Comparison of ENCODE assay signal across 29 mouse cellular contexts in genomic region chr3:148075841-148076240, GRCm38 (mm10).
A peak's percentile ranks its signal among the peaks of the same experiment; 100 is the strongest.
DNase-seq lines count a peak whose midpoint lies in the region; ATAC-seq and TF ChIP-seq lines count a peak whose summit lies in the region.
"Had no signal": no experiment of that assay in that cellular context is flagged by ENCODE, and none has a peak within 500 bp of the region (broad histone marks: within the 10 kb centered on the region; RNA-seq: fewer than 3 reads in every experiment).

No protein-coding gene starts in this region.

- 34% methylated on average over 2 of the region's 2 CpGs for WGBS in embryonic facial prominence, embryonic 14.5 days
- WGBS in embryonic facial prominence, embryonic 10.5 days: 64% methylated on average over 2 of the region's 2 CpGs
- 57% methylated on average over 2 of the region's 2 CpGs for WGBS in midbrain, embryonic 14.5 days
- 74% methylated on average over 2 of the region's 2 CpGs for WGBS in midbrain, embryonic 10.5 days

- H3K27ac ChIP-seq in embryonic facial prominence, embryonic 14.5 days (replicated peaks; ENCODE audit: low read depth, low read length): no peak overlapping the region
- no peak overlapping the region for H3K27ac ChIP-seq in embryonic facial prominence, embryonic 10.5 days (replicated peaks)
- H3K27ac ChIP-seq in midbrain, embryonic 14.5 days (replicated peaks; ENCODE audit: low read depth, low read length): no peak overlapping the region
- H3K27ac ChIP-seq in midbrain, embryonic 10.5 days (replicated peaks): no peak overlapping the region
- H3K27ac ChIP-seq: embryonic facial prominence, embryonic 15.5 days; heart, adult 2 months; heart, embryonic 10.5 days; heart, embryonic 13.5 days; hindbrain, embryonic 14.5 days; hindbrain, postnatal 0 days had no signal

- no peaks in the 10 kb centered on the region for H3K4me1 ChIP-seq in embryonic facial prominence, embryonic 14.5 days (ENCODE audit: control insufficient read depth, insufficient read depth, low read length)
- H3K4me1 ChIP-seq in embryonic facial prominence, embryonic 10.5 days: no peaks in the 10 kb centered on the region
- no peaks in the 10 kb centered on the region for H3K4me1 ChIP-seq in midbrain, embryonic 14.5 days (ENCODE audit: control insufficient read depth, insufficient read depth, low read length)
- no peaks in the 10 kb centered on the region for H3K4me1 ChIP-seq in midbrain, embryonic 10.5 days
- H3K4me1 ChIP-seq: embryonic facial prominence, embryonic 15.5 days; heart, embryonic 10.5 days; heart, embryonic 13.5 days had no signal

- DNase-seq in embryonic facial prominence, embryonic 14.5 days (ENCODE audit: low spot score): peak; percentile 19
- DNase-seq in embryonic facial prominence, embryonic 10.5 days (ENCODE audit: low spot score): no peak
- peak; percentile 28 for DNase-seq in midbrain, embryonic 14.5 days
- no peak for DNase-seq in midbrain, embryonic 10.5 days (ENCODE audit: low spot score)
- DNase-seq in brain, embryonic 14.5 days (ENCODE audit: low read depth): peak; percentile 85
- no peak for DNase-seq in left cerebral cortex, adult 9 months (ENCODE audit: low spot score in 2 of 2)
- DNase-seq in urinary bladder, postnatal 14 days (ENCODE audit: low spot score): no peak
- no peak for DNase-seq in urinary bladder, adult 2 months (ENCODE audit: low spot score)
- DNase-seq: adrenal gland, adult 2 months; adrenal gland, postnatal 14 days; B cell, adult 2 months; cerebellum, adult 11-12 months; cerebellum, adult 8-10 months; cerebellum, postnatal 10 days; cerebellum, postnatal 36 days; embryo, embryonic 11 days; gastrocnemius, postnatal 10 days; gastrocnemius, postnatal 36 days; heart, adult 2 months; heart, postnatal 14 days; heart, postnatal 4 days had no signal

- no peaks in the 10 kb centered on the region for H3K9me3 ChIP-seq in embryonic facial prominence, embryonic 14.5 days (ENCODE audit: control insufficient read depth, low read length)
- H3K9me3 ChIP-seq in embryonic facial prominence, embryonic 10.5 days: no peaks in the 10 kb centered on the region
- no peaks in the 10 kb centered on the region for H3K9me3 ChIP-seq in midbrain, embryonic 14.5 days (ENCODE audit: control insufficient read depth, low read length)
- H3K9me3 ChIP-seq in midbrain, embryonic 10.5 days (replicated peaks): no peaks in the 10 kb centered on the region
- H3K9me3 ChIP-seq: embryonic facial prominence, embryonic 15.5 days; heart, embryonic 10.5 days; heart, embryonic 13.5 days had no signal

- H3K9ac ChIP-seq in embryonic facial prominence, embryonic 14.5 days (ENCODE audit: low read depth, low read length): no peak overlapping the region
- no peak overlapping the region for H3K9ac ChIP-seq in midbrain, embryonic 14.5 days (replicated peaks; ENCODE audit: low read length)
- H3K9ac ChIP-seq: embryonic facial prominence, embryonic 15.5 days; heart, embryonic 13.5 days; hindbrain, embryonic 14.5 days had no signal

- no peak overlapping the region for H3K4me3 ChIP-seq in embryonic facial prominence, embryonic 14.5 days (ENCODE audit: low read depth, low read length)
- no peak overlapping the region for H3K4me3 ChIP-seq in embryonic facial prominence, embryonic 10.5 days
- H3K4me3 ChIP-seq in midbrain, embryonic 14.5 days (replicated peaks; ENCODE audit: low read depth, low read length): no peak overlapping the region
- H3K4me3 ChIP-seq in midbrain, embryonic 10.5 days: no peak overlapping the region
- H3K4me3 ChIP-seq: embryonic facial prominence, embryonic 15.5 days; heart, adult 2 months; heart, embryonic 10.5 days; heart, embryonic 13.5 days had no signal

- no peak for TF ChIP-seq CTCF in brain, embryonic 14.5 days (IDR thresholded peaks at IDR 0.05; ENCODE audit: borderline replicate concordance, extremely low read depth, insufficient read depth, insufficient read length)

- no peak for ATAC-seq in embryonic facial prominence, embryonic 14.5 days (ENCODE audit: low read depth)
- no peak for ATAC-seq in midbrain, embryonic 14.5 days (ENCODE audit: low FRiP score, low TSS enrichment)
- ATAC-seq: hindbrain, postnatal 0 days; inflammation-experienced regulatory T-cells, adult 6 months; intestine, embryonic 16.5 days; Patski had no signal

- TF ChIP-seq POLR2A in brain, embryonic 14.5 days (IDR thresholded peaks at IDR 0.05; ENCODE audit: borderline replicate concordance, extremely low read depth, insufficient read depth, insufficient read length, poor library complexity, severe bottlenecking): no peak

- H3K4me2 ChIP-seq in embryonic facial prominence, embryonic 14.5 days (ENCODE audit: low read depth, low read length): no peak overlapping the region
- no peak overlapping the region for H3K4me2 ChIP-seq in midbrain, embryonic 14.5 days (ENCODE audit: low read length)
- H3K4me2 ChIP-seq: embryonic facial prominence, embryonic 15.5 days; heart, embryonic 13.5 days; hindbrain, embryonic 14.5 days had no signal

- H3K36me3 ChIP-seq in embryonic facial prominence, embryonic 14.5 days (ENCODE audit: control insufficient read depth, insufficient read depth, low read length): no peaks in the 10 kb centered on the region
- H3K36me3 ChIP-seq in embryonic facial prominence, embryonic 10.5 days (replicated peaks): no peaks in the 10 kb centered on the region
- no peaks in the 10 kb centered on the region for H3K36me3 ChIP-seq in midbrain, embryonic 14.5 days (ENCODE audit: control insufficient read depth, insufficient read depth, low read length)
- no peaks in the 10 kb centered on the region for H3K36me3 ChIP-seq in midbrain, embryonic 10.5 days
- H3K36me3 ChIP-seq: embryonic facial prominence, embryonic 15.5 days; heart, embryonic 10.5 days; heart, embryonic 13.5 days had no signal

- no peaks in the 10 kb centered on the region for H3K27me3 ChIP-seq in embryonic facial prominence, embryonic 14.5 days (replicated peaks; ENCODE audit: control insufficient read depth, insufficient read depth, low read length)
- H3K27me3 ChIP-seq in embryonic facial prominence, embryonic 10.5 days (replicated peaks; ENCODE audit: low read depth, poor library complexity, severe bottlenecking): no peaks in the 10 kb centered on the region
- H3K27me3 ChIP-seq in midbrain, embryonic 14.5 days (ENCODE audit: control insufficient read depth, insufficient read depth, low read length): no peaks in the 10 kb centered on the region
- no peaks in the 10 kb centered on the region for H3K27me3 ChIP-seq in midbrain, embryonic 10.5 days (ENCODE audit: low read depth, poor library complexity, severe bottlenecking)
- H3K27me3 ChIP-seq: embryonic facial prominence, embryonic 15.5 days; heart, embryonic 13.5 days; Patski had no signal

Comparison
In these comparisons a context has a peak if more than half of its experiments do, and no peak if none do; other contexts are left out.
1. DNase-seq: peak in embryonic facial prominence, embryonic 14.5 days (single experiment), midbrain, embryonic 14.5 days (single experiment) and brain, embryonic 14.5 days (single experiment); none in embryonic facial prominence, embryonic 10.5 days (single experiment), midbrain, embryonic 10.5 days (single experiment), left cerebral cortex, adult 9 months (0 of 2), urinary bladder, postnatal 14 days (single experiment) and urinary bladder, adult 2 months (single experiment).